Mouse (Mus musculus) stomach, embryonic 14.5 days (tissue): Measurements from ENCODE around the gene Atp11a. TPM values are rescaled to one million over a fixed set of nuclear protein-coding genes. Genes with fewer than 3 reads are reported as not detected.

Experiments
- ATAC-seq: fragments of 200-750 bp; cut with Nextera tagmentation; 2 replicates; pipeline ENCODE4 v1.8.0; 2017; ENCODE audit warnings: low read depth, moderate TSS enrichment; ENCODE audit not compliant: insufficient number of reproducible peaks, insufficient read depth, low FRiP score
- H3K27ac ChIP-seq: fragments of 300-500 bp; sonication (generic); 2 replicates; pipeline ENCODE4 v1.5.1; 2014; ENCODE audit warnings: mild to moderate bottlenecking, low read length, moderate library complexity, mixed read lengths
- H3K27me3 ChIP-seq: fragments of 300-500 bp; sonication (generic); 2 replicates; pipeline ENCODE4 v1.6.1; 2014; ENCODE audit warnings: low read length, control low read depth, mixed read lengths; ENCODE audit not compliant: control insufficient read depth, insufficient read depth
- H3K36me3 ChIP-seq: fragments of 300-500 bp; sonication (generic); 2 replicates; pipeline ENCODE4 v1.6.1; 2014; ENCODE audit warnings: mild to moderate bottlenecking, control low read depth, low read length, moderate library complexity, mixed read lengths; ENCODE audit not compliant: control insufficient read depth, insufficient read depth
- H3K4me1 ChIP-seq: fragments of 300-500 bp; sonication (generic); 2 replicates; pipeline ENCODE4 v1.6.1; 2014; ENCODE audit warnings: low read length, control low read depth, mixed read lengths; ENCODE audit not compliant: control insufficient read depth, insufficient read depth
- H3K4me2 ChIP-seq: fragments of 300-500 bp; sonication (generic); replicated peaks from 2 replicates; pipeline ENCODE4 v1.6.1; 2014; ENCODE audit warnings: low read depth, low read length, control low read depth
- H3K4me3 ChIP-seq: fragments of 300-500 bp; sonication (generic); 2 replicates; pipeline ENCODE4 v1.5.1; 2014; ENCODE audit warnings: low read depth, low read length, control low read depth
- H3K9ac ChIP-seq: fragments of 300-500 bp; sonication (generic); replicated peaks from 2 replicates; pipeline ENCODE4 v1.6.1; 2014; ENCODE audit warnings: low read depth, mild to moderate bottlenecking, control low read depth, low read length, moderate library complexity, mixed read lengths
- H3K9me3 ChIP-seq: fragments of 300-500 bp; sonication (generic); 2 replicates; pipeline ENCODE4 v1.6.1; 2016; ENCODE audit warnings: low read depth, low read length, control low read depth; ENCODE audit not compliant: control insufficient read depth
- WGBS: fragments of 180-500 bp; shearing (Covaris S2); extraction: QIAGEN DNeasy Blood & Tissue Kit; methylation state at CpG from one replicate; pipeline ENCODE4 v1.1.7; 2014; 5-methylcytosine and 5-hydroxymethylcytosine counted together
- polyA plus RNA-seq: library from polyadenylated mRNA; unstranded; fragments of >200 nt; fragmentation: Nextera tagmentation; extraction: Ambion mirVana; gene quantifications from 2 replicates; pipeline ENCODE4 v1.2.1, GENCODE M21; 2014

The Atp11a gene
- polyA plus RNA-seq, 1 experiment from 2014 or later = 20.8 TPM

- peaks cover 9% of the 10 kb centered on the region; the same call in 1 of the 2 replicates for H3K4me1 ChIP-seq
- no peaks in the 10 kb centered on the region; the same call in 1 of the 2 replicates for H3K36me3 ChIP-seq
- no peaks in the 10 kb centered on the region for H3K9me3 ChIP-seq
- no peak overlapping the region for H3K9ac ChIP-seq
- ATAC-seq = no peak
- no peak overlapping the region for H3K4me2 ChIP-seq
- 72% methylated on average over 3 of the region's 3 CpGs for WGBS
- no peaks in the 10 kb centered on the region for H3K27me3 ChIP-seq
- H3K4me3 ChIP-seq = no peak overlapping the region
- H3K27ac ChIP-seq = no peak overlapping the region
Observed at GRCm38 (mm10) chr8:12759963-12760362, 3.1 kb downstream of the Atp11a start.

- 73% methylated on average over 3 of the region's 3 CpGs for WGBS
- peaks cover 4% of the 10 kb centered on the region; the same call in 1 of the 2 replicates for H3K4me1 ChIP-seq
- no peaks in the 10 kb centered on the region for H3K27me3 ChIP-seq
- H3K9ac ChIP-seq = no peak overlapping the region
- no peak overlapping the region; the same call in 1 of the 2 replicates for H3K27ac ChIP-seq
- no peaks in the 10 kb centered on the region for H3K9me3 ChIP-seq
- H3K4me3 ChIP-seq = no peak overlapping the region
- no peaks in the 10 kb centered on the region; the same call in 1 of the 2 replicates for H3K36me3 ChIP-seq
- no peak for ATAC-seq
- no peak overlapping the region for H3K4me2 ChIP-seq
Observed at GRCm38 (mm10) chr8:12761873-12762272, 5.1 kb downstream of the Atp11a start.

GRCm38 (mm10) chr8:12763565-12764108 lies 6.8 kb downstream of the Atp11a start:
- no peaks in the 10 kb centered on the region for H3K27me3 ChIP-seq
- ATAC-seq = no peak
- H3K9me3 ChIP-seq = no peaks in the 10 kb centered on the region
- H3K27ac ChIP-seq = no peak overlapping the region
- no peak overlapping the region for H3K4me3 ChIP-seq
- 79% methylated on average over 4 of the region's 4 CpGs for WGBS
- no peak overlapping the region for H3K4me2 ChIP-seq
- no peaks in the 10 kb centered on the region for H3K4me1 ChIP-seq
- no peaks in the 10 kb centered on the region; the same call in 1 of the 2 replicates for H3K36me3 ChIP-seq
- H3K9ac ChIP-seq = no peak overlapping the region

GRCm38 (mm10) chr8:12764971-12765370 lies 8.2 kb downstream of the Atp11a start:
- ATAC-seq = no peak
- no peaks in the 10 kb centered on the region for H3K27me3 ChIP-seq
- 85% methylated on average over 4 of the region's 4 CpGs for WGBS
- H3K4me1 ChIP-seq = no peaks in the 10 kb centered on the region
- no peak overlapping the region for H3K9ac ChIP-seq
- no peak overlapping the region for H3K27ac ChIP-seq
- H3K4me2 ChIP-seq = no peak overlapping the region
- no peaks in the 10 kb centered on the region for H3K9me3 ChIP-seq
- H3K4me3 ChIP-seq = no peak overlapping the region
- no peaks in the 10 kb centered on the region; the same call in 1 of the 2 replicates for H3K36me3 ChIP-seq

GRCm38 (mm10) chr8:12767176-12767575 lies 10.4 kb downstream of the Atp11a start:
- Histone ChIP-seq H3K27ac (no peak overlapping the region), H3K4me1 (no peaks in the 10 kb centered on the region), H3K9me3 (no peaks in the 10 kb centered on the region), H3K27me3 (no peaks in the 10 kb centered on the region), H3K36me3 (no peaks in the 10 kb centered on the region), H3K4me3 (no peak overlapping the region), H3K9ac (no peak overlapping the region), H3K4me2 (no peak overlapping the region)
- no peak for ATAC-seq
- WGBS = 93% methylated on average over 3 of the region's 3 CpGs

GRCm38 (mm10) chr8:12768747-12769146 lies 11.9 kb downstream of the Atp11a start:
- Histone ChIP-seq H3K27me3 (no peaks in the 10 kb centered on the region), H3K27ac (no peak overlapping the region), H3K4me3 (no peak overlapping the region), H3K36me3 (no peaks in the 10 kb centered on the region), H3K9ac (no peak overlapping the region), H3K4me1 (no peaks in the 10 kb centered on the region), H3K9me3 (no peaks in the 10 kb centered on the region), H3K4me2 (no peak overlapping the region)
- 73% methylated on average over 6 of the region's 6 CpGs for WGBS
- no peak for ATAC-seq

- H3K27ac ChIP-seq = no peak overlapping the region
- no peak overlapping the region for H3K4me3 ChIP-seq
- H3K9me3 ChIP-seq = no peaks in the 10 kb centered on the region
- no peak for ATAC-seq
- H3K36me3 ChIP-seq = no peaks in the 10 kb centered on the region
- 87% methylated on average over 7 of the region's 7 CpGs for WGBS
- no peak overlapping the region for H3K4me2 ChIP-seq
- H3K27me3 ChIP-seq = no peaks in the 10 kb centered on the region
- no peaks in the 10 kb centered on the region for H3K4me1 ChIP-seq
- no peak overlapping the region for H3K9ac ChIP-seq
Observed at GRCm38 (mm10) chr8:12769296-12769695, 12.5 kb downstream of the Atp11a start.

- no peaks in the 10 kb centered on the region for H3K36me3 ChIP-seq
- no peak overlapping the region for H3K27ac ChIP-seq
- H3K9ac ChIP-seq = no peak overlapping the region
- 92% methylated on average over 2 of the region's 2 CpGs for WGBS
- H3K27me3 ChIP-seq = no peaks in the 10 kb centered on the region
- ATAC-seq = no peak
- H3K4me2 ChIP-seq = no peak overlapping the region
- H3K9me3 ChIP-seq = no peaks in the 10 kb centered on the region
- H3K4me1 ChIP-seq = no peaks in the 10 kb centered on the region
- H3K4me3 ChIP-seq = no peak overlapping the region
Observed at GRCm38 (mm10) chr8:12772319-12772718, 15.5 kb downstream of the Atp11a start.

GRCm38 (mm10) chr8:12773914-12774313 lies 17.1 kb downstream of the Atp11a start:
- Histone ChIP-seq H3K9ac (no peak overlapping the region), H3K36me3 (no peaks in the 10 kb centered on the region), H3K27ac (no peak overlapping the region), H3K4me1 (0 out of 2 replicates have a peak, but pooled peaks cover 1% of the 10 kb centered on the region), H3K4me3 (no peak overlapping the region), H3K9me3 (no peaks in the 10 kb centered on the region), H3K4me2 (no peak overlapping the region), H3K27me3 (no peaks in the 10 kb centered on the region)
- WGBS = 68% methylated on average over 4 of the region's 4 CpGs
- no peak for ATAC-seq
